Mouse (Mus musculus): ENCODE results near the gene Sirt4.

DNA sequence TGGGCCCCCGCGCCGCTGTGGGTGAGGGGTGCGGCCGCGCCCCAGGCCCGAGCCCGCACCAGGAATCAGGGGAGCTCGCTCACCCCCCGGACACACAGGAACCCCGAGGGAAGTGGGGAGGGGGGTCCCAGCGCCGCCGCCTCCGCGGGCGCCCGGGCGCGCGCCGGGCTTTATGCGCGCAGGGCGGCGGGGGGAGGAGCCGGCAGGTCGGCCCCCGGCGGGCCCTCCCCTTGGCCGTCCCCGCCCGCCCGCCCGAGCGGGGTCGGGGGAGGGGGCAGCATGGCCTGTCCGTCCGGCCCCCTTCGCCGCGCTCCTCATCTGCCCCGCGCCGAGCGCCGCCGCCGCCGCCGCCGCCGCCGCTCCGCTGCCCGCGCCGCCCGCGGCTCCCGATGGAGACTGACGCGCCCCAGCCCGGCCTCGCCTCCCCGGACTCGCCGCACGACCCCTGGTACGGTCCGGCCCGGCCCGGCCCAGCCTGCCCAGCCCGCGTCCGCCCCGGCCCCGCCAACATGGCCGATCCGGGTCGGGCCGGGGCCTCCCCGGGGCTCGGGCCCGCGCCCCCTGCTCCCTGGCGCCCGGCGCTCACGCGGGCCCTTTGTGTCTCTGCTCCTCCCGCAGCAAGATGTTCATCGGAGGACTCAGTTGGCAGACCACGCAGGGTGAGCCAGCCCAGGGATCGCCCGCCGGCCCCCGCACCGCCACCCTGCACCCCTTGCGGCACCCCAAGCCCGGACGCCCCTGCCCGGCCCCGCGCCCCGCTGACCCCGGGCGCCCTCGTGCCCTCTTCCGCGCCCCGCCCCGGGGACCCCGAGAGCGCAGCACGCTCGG lies 55.0 kb downstream of the Sirt4 start, which contains the start of gene Msi1:
- TF ChIP-seq POLR2A (IDR thresholded peaks at IDR 0.05; ENCODE audit: control insufficient read depth, low read depth, low read length): 0 out of 2 replicates have a peak, but pooled peaks have one; percentile 11
- no peak for TF ChIP-seq CTCF (IDR thresholded peaks at IDR 0.05; ENCODE audit: control insufficient read depth, insufficient read depth, insufficient replicate concordance, low read depth, low read length)

Measured in testis, adult 2 months (tissue).